Mouse (Mus musculus): ENCODE measurements around the gene Wsb2. TPM values are rescaled to one million over a fixed set of nuclear protein-coding genes. Genes with fewer than 3 reads are reported as not detected.
"Not testable (repeated sequence)": the region's sequence is repeated elsewhere in the genome, so short reads cannot be mapped to it uniquely, and the experiment has no call there.

The Wsb2 gene
- total RNA-seq, 2 experiments from 2014 or later: 124 to 127 TPM

DNA sequence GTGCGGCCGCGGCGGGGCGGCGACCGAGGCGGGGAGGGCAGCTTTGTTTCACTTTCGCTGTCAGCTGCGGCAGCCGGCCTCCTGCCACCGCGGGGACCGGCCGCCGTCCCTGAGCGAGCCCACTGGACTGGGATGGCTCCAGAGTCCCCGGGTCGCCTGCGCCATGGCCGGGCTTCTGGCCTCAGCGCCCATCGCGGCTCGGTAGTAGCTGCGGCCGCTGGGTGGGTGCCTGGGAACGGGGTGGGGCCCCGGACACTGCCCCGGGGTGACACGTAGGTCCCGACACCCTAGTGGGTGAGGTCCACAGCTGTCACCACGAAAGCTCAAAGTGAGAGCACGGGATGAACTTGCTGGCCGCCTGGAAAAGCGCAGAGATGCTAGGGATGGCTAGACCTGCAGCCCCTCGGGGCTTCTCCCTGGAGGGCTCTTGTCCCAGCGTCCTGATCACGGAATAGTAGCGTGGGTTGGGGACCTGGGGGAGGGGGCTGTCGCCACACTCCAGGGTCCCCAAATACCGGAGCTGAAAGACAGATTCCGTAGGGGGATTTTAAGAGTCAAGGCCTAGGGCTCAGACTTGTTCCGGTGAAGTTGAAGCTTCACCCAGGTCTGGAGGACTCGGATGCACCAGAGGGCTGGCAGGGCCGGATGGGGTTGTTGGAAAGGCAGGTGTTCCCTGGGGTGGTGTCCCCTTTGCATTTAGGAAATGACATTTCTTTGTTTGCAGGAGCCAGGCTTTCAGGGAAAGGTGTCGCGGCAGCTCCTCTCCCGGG is 559 bp downstream of the Wsb2 start:
- no peak for DNase-seq

DNA sequence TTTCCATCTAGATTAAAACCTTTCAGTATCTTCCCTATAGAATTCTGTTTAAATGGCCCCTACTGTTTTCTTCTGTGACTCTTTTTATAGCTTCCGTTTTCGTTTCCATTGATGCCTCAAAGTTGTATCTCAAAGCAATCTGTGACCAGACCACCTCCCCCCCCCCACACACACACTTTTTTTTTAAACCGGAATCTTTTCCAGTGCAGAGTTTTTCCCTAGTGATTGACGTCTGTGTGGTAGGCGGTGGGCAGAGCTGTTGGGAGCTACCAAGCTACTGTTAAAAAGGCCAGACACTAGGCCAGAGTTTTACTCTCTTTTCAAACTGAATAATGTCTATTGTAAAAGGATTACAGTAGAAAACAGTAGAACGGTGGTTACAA is 1.1 kb downstream of the Wsb2 start:
- DNase-seq: no peak

DNA sequence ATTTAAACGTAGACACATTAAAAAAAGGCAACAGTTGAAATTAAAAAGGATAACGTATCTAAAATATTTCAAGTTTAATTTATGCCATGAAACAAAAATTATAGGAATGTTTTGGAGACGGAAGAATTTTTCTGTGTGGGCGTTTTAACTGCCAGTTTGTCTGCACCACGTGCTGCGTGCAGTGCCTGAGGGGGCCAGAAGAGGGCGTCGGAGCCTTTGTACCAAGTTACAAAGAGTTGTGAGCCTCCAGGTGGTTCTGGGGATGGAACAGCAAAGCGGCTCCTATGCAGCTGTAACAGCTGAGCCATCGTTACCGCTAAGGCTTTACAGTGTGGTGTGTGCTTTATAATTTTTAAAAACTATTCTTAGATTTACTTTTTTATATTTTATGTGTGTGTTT is 1.6 kb downstream of the Wsb2 start:
- peak; percentile 85 for DNase-seq

DNA sequence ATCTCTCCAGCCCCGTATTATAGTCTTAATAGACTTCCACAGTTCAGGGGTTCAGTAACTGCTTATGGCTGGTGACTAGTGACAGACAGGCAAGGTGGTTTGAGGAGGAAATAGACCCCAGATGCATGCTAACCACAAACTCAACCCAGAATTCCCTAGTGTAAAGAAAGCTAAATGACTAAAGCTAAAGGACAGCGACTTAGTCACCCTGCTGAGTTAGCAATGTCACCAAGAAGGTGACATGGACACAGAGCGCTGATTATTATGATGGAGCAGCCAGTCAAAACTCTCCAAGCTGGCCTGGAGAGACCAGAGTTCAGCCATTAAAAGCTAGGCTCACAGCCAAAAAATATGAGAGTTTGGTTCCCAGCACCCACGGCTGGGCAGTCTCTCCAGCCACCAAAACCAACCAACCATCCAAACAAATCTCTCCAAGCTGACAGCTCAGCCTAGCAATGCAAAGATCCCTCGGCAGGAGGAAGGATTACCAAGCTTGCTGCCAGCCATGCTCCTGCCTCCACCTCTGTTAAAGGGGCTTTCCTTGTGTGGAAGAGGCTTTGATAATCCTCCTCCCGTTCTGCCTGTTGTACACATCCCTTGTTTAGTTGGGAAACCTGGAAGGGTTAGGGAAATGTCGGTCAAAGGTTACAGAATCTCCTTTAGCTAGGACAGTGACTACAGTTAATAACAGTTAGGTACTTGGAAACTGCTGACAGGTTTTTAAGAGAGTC is 2.6 kb downstream of the Wsb2 start:
- no peak for DNase-seq

DNA sequence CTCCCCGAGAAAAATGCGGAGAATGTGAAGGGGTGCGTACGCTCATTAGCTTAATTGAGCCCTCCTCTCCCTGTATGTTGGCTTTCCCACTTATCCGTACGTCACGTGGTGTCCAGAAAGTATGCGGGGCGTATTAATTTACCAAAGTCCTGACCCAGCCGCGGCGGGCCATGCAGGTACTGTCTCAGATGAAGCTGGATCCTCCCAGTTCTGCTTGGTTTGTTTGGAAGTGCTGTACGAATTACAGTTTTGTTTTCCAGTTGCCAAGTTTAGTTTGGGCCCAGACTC is 3.1 kb downstream of the Wsb2 start:
- no peak for DNase-seq

DNA sequence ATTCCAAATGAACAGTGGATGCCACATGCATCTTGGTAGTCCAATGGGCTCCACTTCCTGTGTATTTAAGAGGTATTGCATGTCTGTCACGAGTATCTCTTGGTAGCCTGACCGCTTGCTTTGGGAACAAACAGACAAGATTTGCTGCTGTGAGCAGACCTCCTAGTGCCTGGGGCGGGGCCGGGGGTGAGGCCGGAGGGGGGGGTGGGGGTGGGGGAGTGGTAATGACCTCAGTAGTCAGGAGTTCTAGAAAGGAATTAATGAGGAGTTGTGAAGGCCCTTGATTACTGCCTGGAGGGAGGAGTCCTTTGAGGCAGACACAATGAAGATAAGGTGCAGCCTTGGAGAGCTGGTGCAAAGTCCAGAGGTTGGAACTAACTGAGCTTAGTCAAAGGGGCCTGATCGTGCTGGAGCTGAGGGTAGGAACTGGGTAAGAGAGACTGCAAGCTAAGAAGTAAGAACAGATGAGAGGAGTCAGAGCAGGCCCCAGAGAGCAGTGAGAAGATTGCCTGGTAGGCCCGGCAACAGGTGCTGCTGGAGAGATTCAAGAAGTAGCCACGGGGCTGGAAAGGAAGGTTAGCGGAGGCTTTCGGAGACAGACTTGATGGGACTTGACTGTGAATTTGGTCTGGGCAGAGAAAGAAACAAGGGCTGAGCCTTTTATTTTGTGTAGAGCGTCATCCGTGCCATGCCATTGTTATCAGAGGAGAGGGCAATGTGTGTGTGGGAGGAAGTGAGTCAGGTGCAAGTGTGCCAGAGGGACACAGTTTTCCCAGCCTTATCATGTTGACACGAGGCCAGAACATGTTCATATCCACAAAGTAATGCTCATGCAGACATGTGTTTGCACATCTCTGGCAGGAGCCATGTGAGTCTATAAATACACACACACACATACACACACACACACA is 3.8 kb downstream of the Wsb2 start:
- DNase-seq: peak; percentile 39

DNA sequence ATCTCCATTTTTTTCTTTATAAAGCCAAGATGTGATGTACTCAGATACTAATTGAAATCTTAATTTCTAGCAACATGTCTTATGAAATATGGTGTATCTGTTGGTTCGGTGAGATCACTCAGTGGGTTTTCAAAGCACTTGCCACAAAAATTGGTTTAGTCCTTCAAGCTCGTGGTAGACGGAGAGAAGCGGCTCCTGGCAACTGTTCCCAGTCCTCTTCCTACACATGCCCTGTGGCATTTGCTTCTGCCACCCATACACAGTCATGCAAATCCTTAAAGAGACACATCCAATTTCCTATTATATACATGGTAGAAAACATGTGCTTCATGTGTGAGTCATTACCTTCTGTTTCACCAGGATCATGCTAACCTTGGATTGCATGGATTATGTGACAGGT is 4.5 kb downstream of the Wsb2 start:
- DNase-seq: no peak

DNA sequence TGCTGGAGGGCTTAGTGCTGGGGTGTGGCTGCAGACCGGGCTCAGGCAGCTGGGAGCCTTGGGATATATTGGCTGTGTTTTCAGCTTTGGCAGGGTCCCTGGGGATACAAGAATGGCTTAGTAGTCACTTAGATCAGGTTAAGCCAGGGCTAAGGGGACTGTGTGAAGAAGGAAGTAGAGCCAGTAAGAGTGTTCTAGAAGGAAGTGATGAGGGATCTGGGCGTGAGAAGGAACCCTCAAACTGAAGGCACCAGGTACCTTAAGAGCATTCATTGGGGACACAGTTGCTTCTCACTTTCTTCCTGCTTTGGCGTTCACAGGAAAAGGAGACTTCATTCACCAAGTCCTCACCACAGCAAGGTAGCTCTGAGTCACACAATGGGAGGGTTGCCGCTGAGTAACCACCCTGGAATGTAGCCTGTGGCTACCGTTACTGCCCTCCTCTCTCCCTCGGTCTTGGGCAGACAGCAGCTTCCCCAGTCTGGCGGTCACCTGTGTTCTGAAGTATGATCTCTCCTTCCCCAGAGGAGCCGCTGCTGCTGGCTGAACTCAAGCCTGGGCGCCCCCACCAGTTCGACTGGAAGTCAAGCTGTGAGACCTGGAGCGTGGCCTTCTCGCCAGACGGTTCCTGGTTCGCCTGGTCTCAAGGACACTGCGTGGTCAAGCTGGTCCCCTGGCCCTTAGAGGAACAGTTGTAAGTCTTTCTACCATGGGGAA is 6.1 kb downstream of the Wsb2 start:
- DNase-seq: peak; percentile 41

DNA sequence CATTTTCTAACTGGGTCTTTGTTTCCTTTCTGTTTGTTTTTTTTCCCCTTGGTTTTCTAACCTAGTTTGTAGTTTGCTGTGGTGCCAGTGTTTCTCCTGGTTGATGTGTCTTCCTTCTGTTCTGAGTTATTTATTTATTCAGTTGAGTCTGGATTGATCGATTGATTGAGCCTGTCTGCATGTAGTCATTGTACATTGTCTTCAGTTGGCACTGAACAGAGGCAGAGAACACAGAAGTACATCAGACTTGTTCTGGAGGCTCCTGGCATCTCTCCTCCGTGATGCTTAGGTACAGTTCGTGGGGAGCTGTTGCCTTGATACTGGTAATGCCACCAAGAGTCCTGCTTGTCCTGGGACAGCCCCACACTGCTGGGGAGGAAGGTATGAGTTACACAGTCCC is 7.7 kb downstream of the Wsb2 start:
- DNase-seq: no peak

DNA sequence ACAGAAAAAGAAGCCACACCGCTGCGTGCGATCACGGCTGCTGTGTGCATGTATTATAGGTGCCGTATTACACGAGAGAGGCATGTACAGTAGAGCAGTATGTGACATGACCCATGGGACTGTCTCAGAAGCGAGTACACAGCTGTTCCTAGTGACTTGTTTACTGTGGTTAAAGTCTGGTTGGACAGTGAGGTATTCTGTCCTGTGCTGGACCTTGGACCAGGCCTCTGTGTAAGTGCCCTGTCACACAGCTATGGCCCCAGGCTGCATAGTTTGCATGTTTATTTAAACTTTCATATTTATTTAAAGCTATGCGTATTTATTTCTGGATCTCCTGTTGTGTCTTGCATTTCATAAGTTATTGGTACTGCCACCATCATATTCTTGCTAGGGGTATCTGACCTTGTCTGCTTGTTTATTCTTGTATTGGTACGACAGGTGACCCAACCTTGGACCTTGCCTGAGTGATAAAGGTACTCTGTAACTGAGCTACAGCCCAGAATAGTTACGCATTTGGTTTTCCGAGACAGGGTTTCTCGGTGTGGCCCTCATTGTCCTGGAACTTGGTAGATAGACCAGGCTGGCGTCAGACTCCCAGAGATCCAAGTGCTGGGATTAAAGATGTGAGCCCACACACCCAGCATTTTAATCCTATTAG is 8.9 kb downstream of the Wsb2 start:
- DNase-seq: no peak

DNA sequence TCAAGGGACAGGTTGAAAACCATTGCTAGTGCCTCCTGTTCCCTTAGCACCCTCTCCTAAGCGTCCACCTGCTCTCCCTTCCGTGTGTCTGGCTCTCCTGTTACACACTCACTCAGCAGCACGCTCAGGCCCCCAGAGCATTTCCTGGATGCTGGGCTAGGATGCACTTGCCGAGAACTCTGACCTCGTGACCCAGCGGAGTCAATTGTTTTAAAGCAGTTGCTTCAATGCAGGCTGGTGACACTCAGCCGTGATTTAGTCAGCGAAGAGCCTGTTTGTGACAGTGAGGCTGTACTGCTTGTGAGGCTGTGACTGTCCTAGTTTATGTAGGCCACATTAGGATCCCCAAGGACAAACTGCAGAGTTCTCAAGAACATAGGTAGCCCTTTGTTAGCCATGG is 10.1 kb downstream of the Wsb2 start:
- no peak for DNase-seq

DNA sequence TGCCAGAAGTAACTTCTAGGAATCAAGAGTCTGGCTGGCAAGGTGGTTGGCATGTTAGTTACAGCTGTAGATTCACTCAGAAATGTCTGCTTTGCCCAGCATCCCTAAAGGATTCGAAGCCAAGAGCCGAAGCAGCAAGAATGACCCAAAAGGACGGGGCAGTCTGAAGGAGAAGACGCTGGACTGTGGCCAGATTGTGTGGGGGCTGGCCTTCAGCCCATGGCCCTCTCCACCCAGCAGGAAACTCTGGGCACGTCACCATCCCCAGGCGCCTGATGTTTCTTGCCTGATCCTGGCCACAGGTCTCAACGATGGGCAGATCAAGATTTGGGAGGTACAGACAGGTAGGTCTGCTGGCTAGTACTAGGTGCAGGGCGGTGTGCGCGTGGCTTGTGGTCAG is 13.5 kb downstream of the Wsb2 start:
- peak; percentile 38 for DNase-seq

DNA sequence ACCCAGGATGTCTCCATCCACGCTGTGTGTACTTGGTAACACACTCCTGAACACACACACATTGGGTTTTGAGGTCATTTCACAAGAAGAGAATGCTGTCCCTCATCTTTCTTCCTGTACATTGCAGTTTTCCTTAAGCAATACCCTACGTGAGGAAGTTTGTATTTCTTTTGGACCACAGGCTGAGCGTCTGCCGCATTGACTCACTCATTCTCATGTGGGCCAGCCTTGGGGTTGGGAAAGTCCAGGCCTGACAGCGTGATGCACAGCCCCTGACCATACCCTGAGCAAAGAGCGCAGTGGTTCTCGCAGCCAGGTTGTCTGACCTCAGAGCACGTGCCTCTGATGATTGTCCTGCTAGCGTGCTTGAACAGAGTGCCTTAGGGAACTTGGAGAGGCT is 16.3 kb downstream of the Wsb2 start:
- no peak for DNase-seq

DNA sequence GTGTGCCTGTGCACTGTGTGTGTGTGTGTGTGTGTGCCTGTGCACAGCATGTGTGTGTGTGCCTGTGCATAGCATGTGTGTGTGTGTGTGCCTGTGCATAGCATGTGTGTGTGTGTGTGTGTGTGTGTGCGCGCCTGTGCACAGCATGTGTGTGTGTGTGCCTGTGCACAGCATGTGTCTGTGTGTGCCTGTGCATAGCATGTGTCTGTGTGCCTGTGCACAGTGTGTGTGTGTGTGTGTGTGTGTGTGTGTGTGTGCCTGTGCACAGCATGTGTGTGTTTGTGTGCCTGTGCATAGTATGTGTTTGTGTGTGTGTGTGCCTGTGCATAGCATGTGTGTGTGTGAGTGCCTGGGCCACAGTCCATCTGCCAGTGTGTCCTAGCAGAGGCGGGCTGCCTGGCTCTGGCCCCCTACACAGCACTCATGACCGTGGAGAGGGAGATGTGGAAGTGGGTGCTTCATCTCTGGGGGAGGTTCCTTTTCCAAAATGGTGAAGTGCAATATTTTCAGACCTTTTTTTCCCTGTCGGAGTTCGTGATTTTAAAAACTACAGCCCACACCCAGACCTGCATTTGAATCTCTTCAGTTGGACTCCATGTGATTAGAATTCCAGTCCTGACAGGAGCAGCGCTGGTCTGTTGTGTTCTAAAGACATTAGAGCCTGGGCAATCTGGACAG is 17.4 kb downstream of the Wsb2 start:
- DNase-seq: no peak

DNA sequence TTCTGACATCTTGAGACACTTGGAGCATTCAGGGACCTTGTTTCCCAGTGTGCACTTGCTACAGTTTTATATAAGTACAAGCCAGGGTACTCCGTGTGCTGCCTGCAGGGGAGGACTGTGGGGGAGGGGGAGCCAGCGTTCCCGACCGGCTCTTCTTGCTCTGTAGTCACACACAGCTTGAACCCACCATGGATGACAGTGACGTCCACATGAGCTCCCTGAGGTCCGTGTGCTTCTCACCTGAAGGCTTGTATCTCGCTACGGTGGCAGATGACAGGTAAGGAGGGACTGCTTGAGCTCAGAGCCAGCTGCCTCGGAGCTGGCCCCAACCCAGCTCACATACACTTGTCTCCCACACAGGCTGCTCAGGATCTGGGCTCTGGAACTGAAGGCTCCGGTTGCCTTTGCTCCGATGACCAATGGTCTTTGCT is 19.2 kb downstream of the Wsb2 start:
- DNase-seq: no peak

DNA sequence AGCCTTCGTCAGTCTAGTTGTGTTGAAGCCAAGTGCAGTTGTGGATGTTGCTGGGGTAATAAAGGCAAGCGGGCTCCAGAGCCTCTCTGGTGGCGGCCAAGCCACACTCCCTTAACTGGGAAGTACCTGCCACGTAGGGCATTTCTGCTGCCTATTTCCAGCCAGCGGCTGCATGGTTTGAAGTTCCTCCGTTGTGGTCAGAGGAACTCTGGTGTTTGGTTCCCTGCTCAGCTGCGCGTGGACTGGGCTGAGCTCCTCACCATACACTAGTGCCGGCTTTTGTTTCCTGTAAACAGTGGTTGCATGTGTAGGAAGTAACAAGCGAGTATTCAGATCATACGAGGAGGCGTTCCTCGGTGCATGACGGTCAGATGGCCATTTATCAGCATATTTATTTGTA is 20.6 kb downstream of the Wsb2 start:
- DNase-seq: not testable (repeated sequence)

DNA sequence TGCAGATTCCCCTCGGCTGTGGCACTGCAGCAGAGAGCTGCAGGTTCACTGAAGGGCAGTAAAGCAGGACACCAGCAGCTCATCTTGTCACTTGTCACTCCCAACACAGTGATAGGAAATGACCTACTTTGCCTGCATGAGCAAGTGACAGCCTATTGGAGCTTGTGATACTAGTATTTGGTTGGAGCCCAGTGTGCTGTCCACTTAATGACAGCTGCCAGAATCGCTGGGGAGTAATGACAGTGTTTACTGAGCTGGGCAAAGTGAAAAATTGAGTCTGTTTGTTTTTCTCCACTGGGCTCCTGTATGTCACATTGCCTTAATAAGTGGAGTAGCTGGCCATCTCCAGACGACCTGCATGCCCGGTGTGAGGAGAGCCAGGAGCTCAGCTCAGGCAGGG is 23.1 kb downstream of the Wsb2 start:
- DNase-seq: no peak

DNA sequence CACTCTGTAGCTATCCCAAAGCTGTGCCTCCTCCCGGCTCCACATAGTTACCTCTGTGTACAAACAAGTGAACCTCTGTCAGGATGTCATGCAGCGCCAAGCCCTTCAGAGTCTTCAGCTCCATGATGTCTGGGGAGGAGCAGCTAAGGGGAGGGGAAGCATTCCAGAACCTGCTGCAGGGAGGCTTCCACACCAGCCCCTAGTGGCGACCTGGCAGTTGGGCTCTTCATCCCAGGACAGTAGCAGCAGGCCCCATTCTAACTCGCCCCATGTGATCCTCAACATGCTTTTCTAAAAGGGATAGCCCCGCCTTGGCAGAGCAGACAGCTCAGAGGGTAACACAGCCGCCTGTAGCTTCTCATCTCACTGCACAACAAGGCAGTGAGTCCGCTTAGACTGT is 24.7 kb downstream of the Wsb2 start:
- no peak for DNase-seq

DNA sequence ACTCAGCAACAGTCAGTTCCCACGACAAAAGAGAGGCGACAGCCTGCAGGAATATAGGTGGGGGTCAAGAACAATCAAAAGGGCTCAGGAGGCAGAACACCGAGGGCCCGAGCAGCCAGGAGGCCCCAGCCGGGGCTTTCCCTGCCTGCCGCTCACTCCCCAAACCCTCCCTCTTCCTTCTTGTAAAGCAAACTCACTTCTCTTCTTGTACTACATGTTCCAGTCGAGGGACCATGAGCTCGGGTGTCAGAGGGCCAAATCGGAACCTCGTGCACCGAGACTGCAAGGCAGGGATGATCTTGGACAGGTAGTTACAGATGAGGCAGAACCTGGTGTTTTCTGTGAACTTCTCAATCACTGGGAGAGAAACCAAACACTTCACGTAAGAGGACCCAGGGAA is 26.1 kb downstream of the Wsb2 start:
- no peak for DNase-seq

DNA sequence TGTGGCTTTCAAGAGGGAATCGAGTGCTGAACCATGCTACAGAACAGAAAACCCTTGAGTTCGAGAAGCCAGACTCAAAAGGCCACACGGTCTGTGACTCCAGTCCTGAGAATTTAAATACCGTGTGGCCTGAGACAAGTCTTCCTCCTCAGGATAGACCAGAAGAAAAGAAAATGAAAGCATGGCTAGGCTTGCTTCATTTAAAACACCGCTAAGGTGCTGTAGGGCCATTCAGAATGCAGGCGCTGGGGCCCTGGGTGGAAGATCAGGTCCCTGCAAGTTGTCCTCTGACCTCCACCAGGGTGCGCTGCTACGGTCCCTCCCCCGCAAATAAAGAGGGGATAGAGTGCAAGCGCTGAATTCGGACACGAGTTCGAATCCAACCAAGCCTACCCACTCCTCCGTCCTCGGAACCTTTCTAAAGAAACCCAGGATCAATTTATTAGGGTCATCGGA is 31.2 kb downstream of the Wsb2 start:
- peak; percentile 70 for DNase-seq

DNA sequence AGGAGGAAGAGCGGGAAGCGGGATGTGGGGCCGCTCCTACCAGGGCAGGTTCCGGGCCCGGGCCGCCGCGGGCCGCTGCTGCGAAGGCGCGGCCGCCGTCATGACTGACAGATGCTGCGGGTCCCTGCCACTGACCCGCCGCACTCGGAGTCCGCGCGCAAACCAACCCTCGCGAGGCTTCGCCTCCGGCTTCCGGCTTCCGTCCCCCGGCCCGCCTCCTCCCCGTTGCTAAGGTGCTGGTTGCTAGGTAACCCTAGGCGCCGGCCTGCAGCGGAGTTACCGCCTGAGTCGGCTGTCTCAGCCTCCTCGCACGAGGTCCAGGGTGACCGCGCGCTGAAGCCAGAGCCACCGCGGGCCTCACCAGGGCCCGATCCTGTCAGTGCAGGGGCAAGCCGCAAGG is 31.8 kb downstream of the Wsb2 start, which contains the start of gene Rfc5:
Gene Rfc5, minus strand, starts transcription at position 171 of the 400 bp plus-strand sequence.
- DNase-seq: peak; percentile 97

Measured in heart, postnatal 4 days (tissue).